Mouse (Mus musculus) hindbrain, embryonic 14.5 days (tissue): Measurements from ENCODE around the gene Cdk16. TPM values are rescaled to one million over a fixed set of nuclear protein-coding genes. Genes with fewer than 3 reads are reported as not detected.

Experiments
- ATAC-seq: fragments of 200-750 bp; cut with Nextera tagmentation; 2 replicates; pipeline ENCODE4 v1.8.0; 2017; ENCODE audit warnings: moderate number of reproducible peaks, mild to moderate bottlenecking, moderate TSS enrichment, moderate library complexity; ENCODE audit not compliant: low FRiP score
- DNase-seq: peaks from one replicate; pipeline ENCODE4 v3.0.0-alpha.2; 2015; ENCODE audit warnings: low spot score
- H3K27ac ChIP-seq: fragments of 300-500 bp; sonication (generic); 2 replicates; pipeline ENCODE4 v1.5.1; 2014; ENCODE audit warnings: mild to moderate bottlenecking, moderate library complexity
- H3K27me3 ChIP-seq: fragments of 300-500 bp; sonication (generic); 2 replicates; pipeline ENCODE4 v1.6.1; 2014; ENCODE audit warnings: mild to moderate bottlenecking, low read length, mixed read lengths; ENCODE audit not compliant: control insufficient read depth, insufficient read depth
- H3K36me3 ChIP-seq: fragments of 300-500 bp; sonication (generic); replicated peaks from 2 replicates; pipeline ENCODE4 v1.6.1; 2014; ENCODE audit not compliant: control insufficient read depth, insufficient read depth
- H3K4me1 ChIP-seq: fragments of 300-500 bp; sonication (generic); replicated peaks from 2 replicates; pipeline ENCODE4 v1.6.1; 2014; ENCODE audit warnings: antibody characterized with exemption, low read length, mixed read lengths; ENCODE audit not compliant: control insufficient read depth, insufficient read depth
- H3K4me2 ChIP-seq: fragments of 300-500 bp; sonication (generic); replicated peaks from 2 replicates; pipeline ENCODE4 v1.6.1; 2014; ENCODE audit warnings: mild to moderate bottlenecking, moderate library complexity
- H3K4me3 ChIP-seq: fragments of 300-500 bp; sonication (generic); replicated peaks from 2 replicates; pipeline ENCODE4 v1.5.1; 2014; ENCODE audit warnings: mild to moderate bottlenecking, low read length
- H3K9ac ChIP-seq: fragments of 300-500 bp; sonication (generic); 2 replicates; pipeline ENCODE4 v1.6.1; 2014
- H3K9me3 ChIP-seq: fragments of 300-500 bp; sonication (generic); 2 replicates; pipeline ENCODE4 v1.6.1; 2016; ENCODE audit warnings: low read length; ENCODE audit not compliant: control insufficient read depth
- WGBS: fragments of 180-500 bp; shearing (Covaris S2); extraction: QIAGEN DNeasy Blood & Tissue Kit; methylation state at CpG from one replicate; pipeline ENCODE4 v1.1.7; 2014; 5-methylcytosine and 5-hydroxymethylcytosine counted together
- polyA plus RNA-seq: library from polyadenylated mRNA; unstranded; fragments of >200 nt; fragmentation: Nextera tagmentation; extraction: Ambion mirVana; gene quantifications from 2 replicates; pipeline ENCODE4 v1.2.1, GENCODE M21; 2014

Gene Cdk16
- polyA plus RNA-seq, 1 experiment from 2014 or later = 126 TPM

DNA sequence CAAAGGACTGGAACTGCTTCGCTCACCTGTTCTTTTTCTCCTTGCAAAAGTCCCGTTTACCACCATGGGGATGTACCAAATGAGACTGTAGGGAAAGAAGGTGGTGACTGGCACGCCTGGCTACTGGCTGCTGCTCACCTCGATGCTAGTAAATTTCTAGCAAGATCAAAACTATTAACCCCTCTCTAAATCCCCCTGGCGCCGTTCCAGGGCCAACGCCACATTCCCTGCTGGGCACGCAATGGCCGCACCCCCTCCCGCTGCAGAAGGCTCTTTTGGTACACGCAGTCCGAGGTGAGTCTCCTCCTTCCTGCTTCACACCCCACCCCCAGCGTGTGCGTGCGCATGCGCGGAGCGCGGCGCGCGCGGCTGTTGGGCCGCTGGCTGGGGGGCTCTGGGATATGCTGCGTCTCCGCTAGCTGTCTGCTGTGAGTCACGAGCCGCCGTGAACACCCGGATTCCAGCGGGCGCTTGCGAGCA, 354 bp downstream of the Cdk16 start:
- WGBS = 16% methylated on average over 27 of the region's 33 CpGs

GRCm38 (mm10) chrX:20688615-20689014, 861 bp downstream of the Cdk16 start:
- 18% methylated on average over 11 of the region's 35 CpGs for WGBS
- H3K4me1 ChIP-seq = peaks cover 12% of the 10 kb centered on the region

More for the DNA sequence above, 354 bp downstream of the Cdk16 start:
- peak; percentile 87 for ATAC-seq
- peak overlapping the region; percentile 78 for H3K9ac ChIP-seq
- DNase-seq = peak; percentile 86
- H3K4me2 ChIP-seq = peak overlapping the region; percentile 72
- no peaks in the 10 kb centered on the region for H3K9me3 ChIP-seq
- peak overlapping the region; percentile 93 for H3K27ac ChIP-seq
- peak overlapping the region; percentile 69 for H3K4me3 ChIP-seq
- H3K36me3 ChIP-seq = peaks cover 2% of the 10 kb centered on the region
- H3K4me1 ChIP-seq = peaks cover 12% of the 10 kb centered on the region
- H3K27me3 ChIP-seq = no peaks in the 10 kb centered on the region

DNA sequence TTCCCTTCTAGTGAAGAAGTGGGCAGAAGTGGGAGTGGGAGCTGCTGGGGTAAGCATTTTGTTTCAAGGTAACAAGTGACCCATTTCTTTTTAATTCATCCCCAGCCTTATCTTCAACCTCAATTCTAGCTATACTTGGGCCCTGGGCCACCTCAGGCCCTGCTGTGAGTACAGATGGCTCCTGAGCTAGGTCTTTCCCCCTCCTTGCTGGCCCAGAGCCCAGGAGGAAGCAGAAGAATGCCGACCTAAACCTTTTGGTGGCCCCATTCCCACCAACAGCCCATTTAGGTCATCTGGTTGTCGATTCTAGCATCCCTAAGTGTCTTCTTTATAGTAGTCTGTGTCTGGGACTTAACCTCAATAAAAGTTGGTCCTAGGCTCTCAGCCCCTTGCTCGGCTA, 3.8 kb downstream of the Cdk16 start:
- no peak overlapping the region for H3K4me3 ChIP-seq
- 82% methylated on average over 3 of the region's 3 CpGs for WGBS
- no peaks in the 10 kb centered on the region for H3K27me3 ChIP-seq
- no peak overlapping the region for H3K27ac ChIP-seq
- no peak for DNase-seq
- peaks cover 12% of the 10 kb centered on the region for H3K4me1 ChIP-seq
- peaks cover 30% of the 10 kb centered on the region; the same call in 1 of the 2 replicates for H3K36me3 ChIP-seq
- no peak for ATAC-seq
- H3K9ac ChIP-seq = no peak overlapping the region
- no peak overlapping the region for H3K4me2 ChIP-seq
- H3K9me3 ChIP-seq = no peaks in the 10 kb centered on the region

More at GRCm38 (mm10) chrX:20688615-20689014, 861 bp downstream of the Cdk16 start:
- Histone ChIP-seq H3K27ac (peak overlapping the region; percentile 93), H3K4me3 (peak overlapping the region; percentile 69), H3K9me3 (no peaks in the 10 kb centered on the region), H3K4me2 (peak overlapping the region; percentile 72), H3K9ac (peak overlapping the region; percentile 78), H3K27me3 (no peaks in the 10 kb centered on the region), H3K36me3 (peaks cover under 1% of the 10 kb centered on the region; the same call in 1 of the 2 replicates)
- DNase-seq (peak; percentile 26), ATAC-seq (peak; percentile 64)

- Histone ChIP-seq H3K9me3 (no peaks in the 10 kb centered on the region), H3K9ac (no peak overlapping the region), H3K27ac (no peak overlapping the region), H3K36me3 (peaks cover 40% of the 10 kb centered on the region; the same call in 1 of the 2 replicates), H3K27me3 (no peaks in the 10 kb centered on the region), H3K4me1 (peaks cover 12% of the 10 kb centered on the region), H3K4me3 (no peak overlapping the region), H3K4me2 (no peak overlapping the region)
- DNase-seq (no peak), ATAC-seq (no peak)
- WGBS = 81% methylated on average over 1 of the region's 1 CpGs
Observed at GRCm38 (mm10) chrX:20692616-20693015, 4.9 kb downstream of the Cdk16 start.

- Histone ChIP-seq H3K36me3 (peaks cover 54% of the 10 kb centered on the region), H3K4me2 (no peak overlapping the region), H3K9ac (no peak overlapping the region), H3K4me1 (no peaks in the 10 kb centered on the region), H3K4me3 (no peak overlapping the region), H3K9me3 (no peaks in the 10 kb centered on the region), H3K27ac (no peak overlapping the region), H3K27me3 (no peaks in the 10 kb centered on the region)
- no peak for ATAC-seq
- WGBS = 91% methylated on average over 4 of the region's 4 CpGs
- no peak for DNase-seq
Observed at GRCm38 (mm10) chrX:20695842-20696241, 8.1 kb downstream of the Cdk16 start.

DNA sequence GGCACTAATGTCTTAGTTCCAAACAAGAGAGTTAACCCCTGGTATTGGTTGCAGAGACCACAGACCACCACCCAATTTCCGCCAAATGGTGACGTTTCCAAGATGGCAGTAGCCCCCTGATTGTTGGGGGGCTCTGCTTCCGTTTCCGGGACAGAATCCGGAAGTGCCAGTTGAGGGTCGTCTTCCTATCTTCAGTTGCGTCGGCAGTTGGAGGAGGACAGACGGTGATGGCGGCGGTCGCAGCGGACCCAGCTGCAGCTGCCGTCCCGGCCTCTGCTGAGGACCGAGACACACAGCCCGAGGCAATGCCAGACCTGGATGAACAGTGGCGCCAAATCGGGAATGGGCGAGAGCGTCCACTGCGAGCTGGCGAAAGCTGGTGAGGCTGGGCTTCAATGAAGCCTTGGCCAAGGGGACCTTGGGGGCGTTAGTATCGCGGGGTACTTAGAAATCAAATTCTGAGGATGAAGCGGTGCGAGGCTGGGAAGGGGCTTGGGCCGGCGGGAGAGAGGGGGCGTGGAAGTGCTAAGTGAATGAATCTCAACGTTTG, 16.1 kb downstream of the Cdk16 start, which contains the start of gene Usp11:
Gene Usp11 (plus strand): TSS at position 166 of the 550 bp plus-strand sequence.
- peak within 1 kb of the TSS; percentile 55 for H3K4me2 ChIP-seq
- peaks cover 7% of the 10 kb centered on the region for H3K36me3 ChIP-seq
- DNase-seq (peak; percentile 71), ATAC-seq (peak; percentile 84)
- no peaks in the 10 kb centered on the region for H3K4me1 ChIP-seq
- no peaks in the 10 kb centered on the region for H3K9me3 ChIP-seq
- H3K4me3 ChIP-seq = peak within 1 kb of the TSS; percentile 61
- H3K9ac ChIP-seq = peak within 1 kb of the TSS; percentile 74
- no peaks in the 10 kb centered on the region for H3K27me3 ChIP-seq
- WGBS = 20% methylated on average over 32 of the region's 32 CpGs
- peak within 1 kb of the TSS; percentile 89 for H3K27ac ChIP-seq

- peak; percentile 64 for DNase-seq
- 23% methylated on average over 32 of the region's 32 CpGs for WGBS
- Histone ChIP-seq H3K4me1 (no peaks in the 10 kb centered on the region), H3K4me2 (peak overlapping the region; percentile 55), H3K27ac (peak overlapping the region; percentile 89), H3K9me3 (no peaks in the 10 kb centered on the region), H3K9ac (peak overlapping the region; percentile 74), H3K36me3 (peaks cover under 1% of the 10 kb centered on the region; the same call in 1 of the 2 replicates), H3K27me3 (no peaks in the 10 kb centered on the region), H3K4me3 (peak overlapping the region; percentile 61)
- ATAC-seq = peak; percentile 89
Observed at GRCm38 (mm10) chrX:20704295-20705082, 16.7 kb downstream of the Cdk16 start.

DNA sequence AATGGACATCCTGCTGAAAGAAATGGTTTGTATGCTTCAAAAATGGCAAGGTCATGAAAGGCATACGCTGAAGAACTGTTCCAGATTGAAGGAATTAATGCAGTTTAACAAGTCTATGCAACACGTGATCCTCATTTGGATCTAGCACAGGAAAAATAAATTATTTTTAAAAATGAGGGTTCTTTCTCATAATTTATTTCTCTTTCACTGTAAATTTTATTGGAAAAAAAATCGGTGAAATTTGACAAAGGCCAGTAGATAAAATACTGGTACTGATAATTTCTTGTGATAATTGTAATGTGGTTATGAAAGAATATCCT, 17.3 kb downstream of the Cdk16 start:
- Histone ChIP-seq H3K4me2 (peak overlapping the region; percentile 55), H3K27ac (peak overlapping the region; percentile 89; the same call in 1 of the 2 replicates), H3K4me1 (no peaks in the 10 kb centered on the region), H3K9me3 (no peaks in the 10 kb centered on the region), H3K27me3 (no peaks in the 10 kb centered on the region), H3K4me3 (peak overlapping the region; percentile 61), H3K9ac (peak overlapping the region; percentile 74), H3K36me3 (no peaks in the 10 kb centered on the region)
- WGBS = 30% methylated on average over 3 of the region's 3 CpGs
- no peak for DNase-seq
- ATAC-seq = no peak

GRCm38 (mm10) chrX:20728681-20729080, 40.9 kb downstream of the Cdk16 start:
- H3K9me3 ChIP-seq = no peaks in the 10 kb centered on the region
- no peaks in the 10 kb centered on the region for H3K4me1 ChIP-seq
- H3K4me3 ChIP-seq = no peak overlapping the region
- no peak overlapping the region for H3K4me2 ChIP-seq
- DNase-seq = no peak
- WGBS = 76% methylated on average over 5 of the region's 5 CpGs
- H3K9ac ChIP-seq = no peak overlapping the region
- H3K27me3 ChIP-seq = no peaks in the 10 kb centered on the region
- no peaks in the 10 kb centered on the region for H3K36me3 ChIP-seq
- H3K27ac ChIP-seq = no peak overlapping the region
- no peak for ATAC-seq
